Mouse (Mus musculus) small intestine, adult 2 months (tissue): ENCODE data around the gene Ccs.

ENCODE experiments used
- CTCF ChIP-seq: fragments of 200-500 bp; IDR thresholded peaks from 2 replicates; pipeline ENCODE4 v1.5.1; 2012; ENCODE audit warnings: low read depth, mild to moderate bottlenecking, control low read depth, inconsistent platforms, low read length, moderate library complexity, mixed read lengths; ENCODE audit not compliant: insufficient replicate concordance, insufficient read length; ENCODE audit errors: extremely low read depth
- POLR2A ChIP-seq: fragments of 200-500 bp; IDR thresholded peaks from 2 replicates; pipeline ENCODE4 v1.6.1; 2012; ENCODE audit warnings: low read depth, mild to moderate bottlenecking, control low read depth, inconsistent platforms, low read length, moderate library complexity

- TF ChIP-seq POLR2A (no peak), CTCF (no peak)
These were observed 28.8 kb downstream of the Ccs start for GRCm38 (mm10) chr19:4810309-4810708.
